Mouse (Mus musculus) mature B cell (primary cell): Measurements from ENCODE around the gene Ankrd11.

Experiments used
- in situ Hi-C: fragments of 300-500 bp; cut with MboI; formaldehyde crosslinking; loops from 2 replicates; pipeline ENCODE4 v1.14.3; 2019

Gene Ankrd11

GRCm38 (mm10) chr8:123042158-123042973 lies at the start of gene Ankrd11:
Gene Ankrd11, minus strand, starts transcription at chr8:123042277.
- in situ Hi-C loops: loop anchor here (25.0 kb wide), 1 partner anchor 130 kb away; no protein-coding TSS in a partner anchor

GRCm38 (mm10) chr8:123087289-123087688 lies 45.2 kb upstream of the Ankrd11 start:
- in situ Hi-C loops: no loop called here

- in situ Hi-C loops: no loop called here
Observed at GRCm38 (mm10) chr8:123083610-123084009, 41.5 kb upstream of the Ankrd11 start.

- in situ Hi-C loops: no loop called here
Observed at GRCm38 (mm10) chr8:123082993-123083392, 40.9 kb upstream of the Ankrd11 start.

GRCm38 (mm10) chr8:123077213-123077612 lies 35.1 kb upstream of the Ankrd11 start:
- in situ Hi-C loops: no loop called here

GRCm38 (mm10) chr8:123071176-123071575 lies 29.1 kb upstream of the Ankrd11 start:
- in situ Hi-C loops: no loop called here

- in situ Hi-C loops: no loop called here
Observed at GRCm38 (mm10) chr8:123066101-123066683, 24.1 kb upstream of the Ankrd11 start.

GRCm38 (mm10) chr8:123065214-123066100 lies 23.4 kb upstream of the Ankrd11 start:
- in situ Hi-C loops: no loop called here

- in situ Hi-C loops: no loop called here
Observed at GRCm38 (mm10) chr8:123064809-123065213, 22.7 kb upstream of the Ankrd11 start.

- in situ Hi-C loops: no loop called here
Observed at GRCm38 (mm10) chr8:123064072-123064471, 22.0 kb upstream of the Ankrd11 start.

GRCm38 (mm10) chr8:123062721-123063120 lies 20.6 kb upstream of the Ankrd11 start, which contains the start of gene Spg7:
Gene Spg7, plus strand, starts transcription at chr8:123062942.
- in situ Hi-C loops: no loop called here

GRCm38 (mm10) chr8:123051458-123051857 lies 9.4 kb upstream of the Ankrd11 start:
- in situ Hi-C loops: no loop called here

- in situ Hi-C loops: loop anchor here (25.0 kb wide), 1 partner anchor 136 kb away; no protein-coding TSS in a partner anchor
Observed at GRCm38 (mm10) chr8:123048402-123048801, 6.3 kb upstream of the Ankrd11 start.

GRCm38 (mm10) chr8:123047827-123048226 lies 5.8 kb upstream of the Ankrd11 start:
- in situ Hi-C loops: loop anchor here (25.0 kb wide), 1 partner anchor 136 kb away; no protein-coding TSS in a partner anchor

GRCm38 (mm10) chr8:123046706-123047105 lies 4.6 kb upstream of the Ankrd11 start:
- in situ Hi-C loops: loop anchor here (25.0 kb wide), 1 partner anchor 134 kb away; no protein-coding TSS in a partner anchor

- in situ Hi-C loops: loop anchor here (25.0 kb wide), 1 partner anchor 133 kb away; no protein-coding TSS in a partner anchor
Observed at GRCm38 (mm10) chr8:123044743-123045425, 2.8 kb upstream of the Ankrd11 start.

- in situ Hi-C loops: loop anchor here (25.0 kb wide), 1 partner anchor 132 kb away; no protein-coding TSS in a partner anchor
Observed at GRCm38 (mm10) chr8:123043941-123044340, 1.9 kb upstream of the Ankrd11 start.

- in situ Hi-C loops: loop anchor here (25.0 kb wide), 1 partner anchor 131 kb away; no protein-coding TSS in a partner anchor
Observed at GRCm38 (mm10) chr8:123042974-123043625, 1.0 kb upstream of the Ankrd11 start.

- in situ Hi-C loops: loop anchor here (25.0 kb wide), 1 partner anchor 129 kb away; no protein-coding TSS in a partner anchor
Observed at GRCm38 (mm10) chr8:123041774-123042105, 337 bp downstream of the Ankrd11 start.

- in situ Hi-C loops: loop anchor here (25.0 kb wide), 1 partner anchor 129 kb away; no protein-coding TSS in a partner anchor
Observed at GRCm38 (mm10) chr8:123041008-123041773, 886 bp downstream of the Ankrd11 start.
